Mouse (Mus musculus) WW6 (cell line): Measurements from ENCODE around the gene Coro2a.

Source experiments
- DNase-seq: peaks from one replicate; pipeline ENCODE4 v3.0.0-alpha.2; 2013; ENCODE audit warnings: low read depth, low spot score

Coro2a gene

GRCm38 (mm10) chr4:46558672-46559667, 43.0 kb downstream of the Coro2a start:
- no peak for DNase-seq

- DNase-seq: no peak
These were observed 45.1 kb downstream of the Coro2a start for GRCm38 (mm10) chr4:46556933-46557332.

- DNase-seq: no peak
These were observed 46.2 kb downstream of the Coro2a start for GRCm38 (mm10) chr4:46555762-46556161.

- DNase-seq: no peak
These were observed 47.5 kb downstream of the Coro2a start for GRCm38 (mm10) chr4:46554295-46555069.

GRCm38 (mm10) chr4:46553864-46554263, 48.1 kb downstream of the Coro2a start:
- DNase-seq: no peak

- no peak for DNase-seq
These were observed 51.6 kb downstream of the Coro2a start for GRCm38 (mm10) chr4:46550406-46550805.

GRCm38 (mm10) chr4:46549979-46550378, 52.0 kb downstream of the Coro2a start:
- no peak for DNase-seq

GRCm38 (mm10) chr4:46546709-46547108, 55.3 kb downstream of the Coro2a start:
- DNase-seq: no peak

- DNase-seq: no peak
These were observed 56.5 kb downstream of the Coro2a start for GRCm38 (mm10) chr4:46545498-46545897.

GRCm38 (mm10) chr4:46544313-46544712, 57.7 kb downstream of the Coro2a start:
- no peak for DNase-seq

- no peak for DNase-seq
These were observed 58.5 kb downstream of the Coro2a start for GRCm38 (mm10) chr4:46543366-46544050.

- no peak for DNase-seq
These were observed 60.3 kb downstream of the Coro2a start for GRCm38 (mm10) chr4:46541707-46542106.

- DNase-seq: no peak
These were observed 62.8 kb downstream of the Coro2a start for GRCm38 (mm10) chr4:46539167-46539566.

GRCm38 (mm10) chr4:46535840-46536361, 66.1 kb downstream of the Coro2a start, which contains the start of gene Trim14:
Gene Trim14, minus strand, starts transcription at chr4:46536141.
- peak; percentile 61 for DNase-seq

- DNase-seq: no peak
These were observed 66.7 kb downstream of the Coro2a start for GRCm38 (mm10) chr4:46535094-46535830.

- DNase-seq: no peak
These were observed 67.9 kb downstream of the Coro2a start for GRCm38 (mm10) chr4:46533934-46534720.

GRCm38 (mm10) chr4:46532926-46533325, 69.1 kb downstream of the Coro2a start:
- no peak for DNase-seq

- no peak for DNase-seq
These were observed 69.5 kb downstream of the Coro2a start for GRCm38 (mm10) chr4:46532511-46532910.

GRCm38 (mm10) chr4:46529722-46530121, 72.3 kb downstream of the Coro2a start:
- DNase-seq: no peak

GRCm38 (mm10) chr4:46527558-46527926, 74.5 kb downstream of the Coro2a start:
- DNase-seq: no peak
